Mouse (Mus musculus) lung, postnatal 4 days (tissue): ENCODE results near the gene Dyrk2.
A peak's percentile ranks its signal among the peaks of the same experiment; 100 is the strongest.

Source experiments
- DNase-seq, 2 experiments: peaks; one replicate each; pipeline ENCODE4 v3.0.0; 2021

Dyrk2 gene

GRCm38 (mm10) chr10:118840598-118840997, 29.4 kb downstream of the Dyrk2 start:
- no peak for DNase-seq

GRCm38 (mm10) chr10:118839343-118840141, 30.5 kb downstream of the Dyrk2 start:
- DNase-seq: no peak

- no peak for DNase-seq
Measured at GRCm38 (mm10) chr10:118837636-118838035, 32.4 kb downstream of the Dyrk2 start.

GRCm38 (mm10) chr10:118831190-118831589, 38.8 kb downstream of the Dyrk2 start:
- DNase-seq: no peak

- no peak for DNase-seq
Measured at GRCm38 (mm10) chr10:118829641-118830040, 40.4 kb downstream of the Dyrk2 start.

- DNase-seq: no peak
Measured at GRCm38 (mm10) chr10:118827116-118827515, 42.9 kb downstream of the Dyrk2 start.

- no peak for DNase-seq
Measured at GRCm38 (mm10) chr10:118824830-118825229, 45.2 kb downstream of the Dyrk2 start.

- peak; percentile 44 to 71 for DNase-seq
Measured at GRCm38 (mm10) chr10:118820901-118821300, 49.1 kb downstream of the Dyrk2 start.

- DNase-seq: peak in 1 of 2 experiments; percentile 38
Measured at GRCm38 (mm10) chr10:118819846-118820245, 50.2 kb downstream of the Dyrk2 start.

GRCm38 (mm10) chr10:118817089-118817488, 52.9 kb downstream of the Dyrk2 start:
- no peak for DNase-seq

GRCm38 (mm10) chr10:118811945-118812344, 58.1 kb downstream of the Dyrk2 start:
- DNase-seq: no peak

- DNase-seq: peak; percentile 42 to 47
Measured at GRCm38 (mm10) chr10:118810908-118811711, 58.9 kb downstream of the Dyrk2 start.
